Mouse (Mus musculus) testis, adult 2 months (tissue): Measurements from ENCODE around the gene Gadd45g. TPM values are rescaled to one million over a fixed set of nuclear protein-coding genes. Genes with fewer than 3 reads are reported as not detected.

ENCODE experiments used
- H3K27ac ChIP-seq: fragments of 200-500 bp; 2 replicates; pipeline ENCODE4 v1.5.1; 2012; ENCODE audit warnings: low read depth, low read length; ENCODE audit not compliant: control insufficient read depth, insufficient read depth
- H3K27me3 ChIP-seq: fragments of 200-500 bp; 2 replicates; pipeline ENCODE4 v1.6.1; 2012; ENCODE audit warnings: mild to moderate bottlenecking, low read length, moderate library complexity; ENCODE audit not compliant: control insufficient read depth, insufficient read depth
- H3K36me3 ChIP-seq: fragments of 200-500 bp; 2 replicates; pipeline ENCODE4 v1.6.1; 2012; ENCODE audit warnings: mild to moderate bottlenecking, low read length; ENCODE audit not compliant: control insufficient read depth, insufficient read depth
- H3K4me1 ChIP-seq: fragments of 200-500 bp; 2 replicates; pipeline ENCODE4 v1.6.1; 2012; ENCODE audit warnings: low read length; ENCODE audit not compliant: control insufficient read depth, insufficient read depth
- H3K4me3 ChIP-seq: fragments of 200-500 bp; 2 replicates; pipeline ENCODE4 v1.5.1; 2012; ENCODE audit warnings: low read depth, mild to moderate bottlenecking, low read length, moderate library complexity, mixed read lengths; ENCODE audit not compliant: control insufficient read depth
- CTCF ChIP-seq: fragments of 200-500 bp; IDR thresholded peaks from 2 replicates; pipeline ENCODE4 v1.5.1; 2012; ENCODE audit warnings: low read depth, mild to moderate bottlenecking, inconsistent platforms, low read length, moderate library complexity; ENCODE audit not compliant: control insufficient read depth, insufficient read depth, insufficient replicate concordance
- POLR2A ChIP-seq: fragments of 200-500 bp; IDR thresholded peaks from 2 replicates; pipeline ENCODE4 v1.6.1; 2012; ENCODE audit warnings: low read depth, mild to moderate bottlenecking, inconsistent platforms, low read length, moderate library complexity; ENCODE audit not compliant: control insufficient read depth
- polyA plus RNA-seq: library from polyadenylated mRNA; depleted of rRNA; stranded (reverse); fragments of >200 nt; gene quantifications from 2 replicates; pipeline ENCODE4 v1.2.3, GENCODE M21; 2012

The Gadd45g gene
- polyA plus RNA-seq, 1 experiment: 13.6 TPM

GRCm38 (mm10) chr13:51881271-51882128 lies 35.0 kb downstream of the Gadd45g start:
- Histone ChIP-seq H3K27me3 (no peaks in the 10 kb centered on the region), H3K36me3 (no peaks in the 10 kb centered on the region), H3K4me3 (no peak overlapping the region), H3K27ac (no peak overlapping the region), H3K4me1 (no peaks in the 10 kb centered on the region)
- no peak for TF ChIP-seq POLR2A
- TF ChIP-seq CTCF: no peak

- no peak overlapping the region for H3K27ac ChIP-seq
- TF ChIP-seq CTCF (no peak), POLR2A (no peak)
- H3K36me3 ChIP-seq: no peaks in the 10 kb centered on the region
- no peaks in the 10 kb centered on the region for H3K4me1 ChIP-seq
- no peak overlapping the region for H3K4me3 ChIP-seq
- no peaks in the 10 kb centered on the region for H3K27me3 ChIP-seq
Measured at GRCm38 (mm10) chr13:51882218-51882617, 35.7 kb downstream of the Gadd45g start.

- H3K27ac ChIP-seq: no peak overlapping the region
- H3K4me1 ChIP-seq: no peaks in the 10 kb centered on the region
- TF ChIP-seq POLR2A: no peak
- no peak for TF ChIP-seq CTCF
- H3K36me3 ChIP-seq: no peaks in the 10 kb centered on the region
- no peak overlapping the region; the same call in 1 of the 2 replicates for H3K4me3 ChIP-seq
- H3K27me3 ChIP-seq: no peaks in the 10 kb centered on the region
Measured at GRCm38 (mm10) chr13:51884250-51884649, 37.8 kb downstream of the Gadd45g start.

GRCm38 (mm10) chr13:51885594-51885993 lies 39.1 kb downstream of the Gadd45g start:
- Histone ChIP-seq H3K36me3 (no peaks in the 10 kb centered on the region), H3K27ac (no peak overlapping the region), H3K4me1 (no peaks in the 10 kb centered on the region), H3K4me3 (no peak overlapping the region), H3K27me3 (no peaks in the 10 kb centered on the region)
- TF ChIP-seq POLR2A: no peak
- no peak for TF ChIP-seq CTCF

GRCm38 (mm10) chr13:51886085-51886484 lies 39.6 kb downstream of the Gadd45g start:
- Histone ChIP-seq H3K4me3 (no peak overlapping the region), H3K27ac (no peak overlapping the region), H3K4me1 (no peaks in the 10 kb centered on the region), H3K36me3 (no peaks in the 10 kb centered on the region), H3K27me3 (no peaks in the 10 kb centered on the region)
- TF ChIP-seq CTCF (no peak), POLR2A (no peak)

GRCm38 (mm10) chr13:51886723-51887122 lies 40.2 kb downstream of the Gadd45g start:
- no peak overlapping the region for H3K27ac ChIP-seq
- TF ChIP-seq CTCF (no peak), POLR2A (no peak)

GRCm38 (mm10) chr13:51888426-51888825 lies 41.9 kb downstream of the Gadd45g start:
- no peak overlapping the region for H3K27ac ChIP-seq
- TF ChIP-seq POLR2A (no peak), CTCF (no peak)
- H3K4me1 ChIP-seq: no peaks in the 10 kb centered on the region
- H3K36me3 ChIP-seq: no peaks in the 10 kb centered on the region
- H3K4me3 ChIP-seq: no peak overlapping the region
- no peaks in the 10 kb centered on the region for H3K27me3 ChIP-seq

More at GRCm38 (mm10) chr13:51886723-51887122, 40.2 kb downstream of the Gadd45g start:
- H3K36me3 ChIP-seq: no peaks in the 10 kb centered on the region
- H3K27me3 ChIP-seq: no peaks in the 10 kb centered on the region
- no peaks in the 10 kb centered on the region for H3K4me1 ChIP-seq
- H3K4me3 ChIP-seq: no peak overlapping the region
